Mouse (Mus musculus) CD4-positive, CD25-positive, alpha-beta regulatory T cell, adult 4 months (primary cell): Measurements from ENCODE around the gene Fndc1. TPM values are rescaled to one million over a fixed set of nuclear protein-coding genes. Genes with fewer than 3 reads are reported as not detected.
A peak's percentile ranks its signal among the peaks of the same experiment; 100 is the strongest.

Source experiments
- ATAC-seq: one replicate; pipeline ENCODE4 v1.8.0; 2017
- polyA plus RNA-seq, 2 experiments: library from polyadenylated mRNA; unstranded; fragments of 100-300 nt; shearing (Covaris generic); gene quantifications; one replicate each; pipeline ENCODE4 v1.2.1; 2017

Fndc1 gene
- not detected for polyA plus RNA-seq

GRCm38 (mm10) chr17:7826819-7827515 is at the start of gene Fndc1:
Fndc1 (minus strand) TSS chr17:7827302.
- ATAC-seq = no peak

GRCm38 (mm10) chr17:7876541-7876940 is 49.4 kb upstream of the Fndc1 start:
- no peak for ATAC-seq

- peak; percentile 5 for ATAC-seq
Observed at GRCm38 (mm10) chr17:7875941-7876461, 48.9 kb upstream of the Fndc1 start.

GRCm38 (mm10) chr17:7874776-7875531 is 47.9 kb upstream of the Fndc1 start:
- ATAC-seq = peak; percentile 76

GRCm38 (mm10) chr17:7873382-7873781 is 46.3 kb upstream of the Fndc1 start:
- no peak for ATAC-seq

GRCm38 (mm10) chr17:7871800-7872199 is 44.7 kb upstream of the Fndc1 start:
- peak; percentile 48 for ATAC-seq

- no peak for ATAC-seq
Observed at GRCm38 (mm10) chr17:7870862-7871605, 43.9 kb upstream of the Fndc1 start.

- ATAC-seq = no peak
Observed at GRCm38 (mm10) chr17:7869114-7869513, 42.0 kb upstream of the Fndc1 start.

- peak; percentile 50 for ATAC-seq
Observed at GRCm38 (mm10) chr17:7868631-7869030, 41.5 kb upstream of the Fndc1 start.

- no peak for ATAC-seq
Observed at GRCm38 (mm10) chr17:7864740-7865139, 37.6 kb upstream of the Fndc1 start.

- ATAC-seq = peak; percentile 66
Observed at GRCm38 (mm10) chr17:7863745-7864144, 36.6 kb upstream of the Fndc1 start.

- ATAC-seq = peak; percentile 9
Observed at GRCm38 (mm10) chr17:7860845-7861360, 33.8 kb upstream of the Fndc1 start.

- ATAC-seq = no peak
Observed at GRCm38 (mm10) chr17:7857658-7858057, 30.6 kb upstream of the Fndc1 start.

- ATAC-seq = no peak
Observed at GRCm38 (mm10) chr17:7855851-7856250, 28.7 kb upstream of the Fndc1 start.

GRCm38 (mm10) chr17:7851979-7852378 is 24.9 kb upstream of the Fndc1 start:
- no peak for ATAC-seq

GRCm38 (mm10) chr17:7851527-7851926 is 24.4 kb upstream of the Fndc1 start:
- ATAC-seq = no peak

GRCm38 (mm10) chr17:7850246-7850645 is 23.1 kb upstream of the Fndc1 start:
- ATAC-seq = no peak

- ATAC-seq = no peak
Observed at GRCm38 (mm10) chr17:7840505-7841290, 13.6 kb upstream of the Fndc1 start.

- no peak for ATAC-seq
Observed at GRCm38 (mm10) chr17:7827586-7827985, 484 bp upstream of the Fndc1 start.

GRCm38 (mm10) chr17:7825416-7825815 is 1.7 kb downstream of the Fndc1 start:
- ATAC-seq = no peak

GRCm38 (mm10) chr17:7821553-7822186 is 5.4 kb downstream of the Fndc1 start:
- ATAC-seq = no peak

GRCm38 (mm10) chr17:7820176-7820575 is 6.9 kb downstream of the Fndc1 start:
- ATAC-seq = no peak
